Mouse (Mus musculus) heart, embryonic 12.5 days (tissue): ENCODE measurements at regions not wholly inside any gene's neighbourhood (a gene's known extent, or its start where the extent isn't known, plus 50 kb on each side); places are given as distances from the start of the nearest gene placed in this dataset.

Experiments
- ATAC-seq: fragments of 200-750 bp; cut with Nextera tagmentation; 2 replicates; pipeline ENCODE4 v1.8.0; 2017; ENCODE audit warnings: moderate TSS enrichment, moderate library complexity; ENCODE audit not compliant: insufficient number of reproducible peaks, low FRiP score
- H3K27ac ChIP-seq: fragments of 300-500 bp; sonication (generic); 2 replicates; pipeline ENCODE4 v1.5.1; 2016; ENCODE audit warnings: mild to moderate bottlenecking, moderate library complexity; ENCODE audit not compliant: poor library complexity, severe bottlenecking
- H3K27me3 ChIP-seq: fragments of 300-500 bp; sonication (generic); replicated peaks from 2 replicates; pipeline ENCODE4 v1.6.1; 2016; ENCODE audit warnings: mild to moderate bottlenecking, moderate library complexity
- H3K36me3 ChIP-seq: fragments of 300-500 bp; sonication (generic); 2 replicates; pipeline ENCODE4 v1.6.1; 2016; ENCODE audit warnings: mild to moderate bottlenecking, moderate library complexity
- H3K4me1 ChIP-seq: fragments of 300-500 bp; sonication (generic); replicated peaks from 2 replicates; pipeline ENCODE4 v1.6.1; 2016; ENCODE audit warnings: mild to moderate bottlenecking
- H3K4me2 ChIP-seq: fragments of 300-500 bp; sonication (generic); 2 replicates; pipeline ENCODE4 v1.6.1; 2016; ENCODE audit warnings: mild to moderate bottlenecking, moderate library complexity
- H3K4me3 ChIP-seq: fragments of 300-500 bp; sonication (generic); 2 replicates; pipeline ENCODE4 v1.5.1; 2016; ENCODE audit warnings: mild to moderate bottlenecking
- H3K9ac ChIP-seq: fragments of 300-500 bp; sonication (generic); 2 replicates; pipeline ENCODE4 v1.6.1; 2016; ENCODE audit warnings: mild to moderate bottlenecking, moderate library complexity
- H3K9me3 ChIP-seq: fragments of 300-500 bp; sonication (generic); replicated peaks from 2 replicates; pipeline ENCODE4 v1.6.1; 2016; ENCODE audit warnings: mild to moderate bottlenecking, moderate library complexity
- WGBS: fragments of 180-500 bp; shearing (Covaris S2); methylation state at CpG from one replicate; pipeline ENCODE4 v1.1.7; 2016; 5-methylcytosine and 5-hydroxymethylcytosine counted together

- Histone ChIP-seq H3K27ac (peak overlapping the region; percentile 93), H3K36me3 (no peaks in the 10 kb centered on the region), H3K9me3 (0 out of 2 replicates have a peak, but pooled peaks cover 5% of the 10 kb centered on the region), H3K27me3 (no peaks in the 10 kb centered on the region), H3K4me1 (peaks cover 28% of the 10 kb centered on the region), H3K4me2 (peak overlapping the region; percentile 30; the same call in 1 of the 2 replicates), H3K4me3 (no peak overlapping the region), H3K9ac (0 out of 2 replicates have a peak overlapping the region, but pooled peaks have one; percentile 13)
- no peak for ATAC-seq
- WGBS, result 82% methylated on average over 2 of the region's 2 CpGs
Measured at GRCm38 (mm10) chr10:24478535-24478934, 116.7 kb upstream of the Ccn2 start.

GRCm38 (mm10) chr10:24479148-24479547 lies 116.1 kb upstream of the Ccn2 start:
- H3K4me1 ChIP-seq, result peaks cover 32% of the 10 kb centered on the region
- no peak overlapping the region for H3K4me3 ChIP-seq

GRCm38 (mm10) chr10:24481926-24482612 lies 113.2 kb upstream of the Ccn2 start:
- 81% methylated on average over 9 of the region's 9 CpGs for WGBS
- Histone ChIP-seq H3K27ac (no peak overlapping the region), H3K4me3 (no peak overlapping the region), H3K27me3 (no peaks in the 10 kb centered on the region), H3K4me2 (no peak overlapping the region), H3K36me3 (no peaks in the 10 kb centered on the region), H3K9ac (no peak overlapping the region), H3K9me3 (no peaks in the 10 kb centered on the region), H3K4me1 (peaks cover 40% of the 10 kb centered on the region)
- no peak for ATAC-seq

More at GRCm38 (mm10) chr10:24479148-24479547, 116.1 kb upstream of the Ccn2 start:
- Histone ChIP-seq H3K27me3 (no peaks in the 10 kb centered on the region), H3K4me2 (peak overlapping the region; percentile 32; the same call in 1 of the 2 replicates), H3K9me3 (0 out of 2 replicates have a peak, but pooled peaks cover 5% of the 10 kb centered on the region), H3K9ac (0 out of 2 replicates have a peak overlapping the region, but pooled peaks have one; percentile 13), H3K36me3 (no peaks in the 10 kb centered on the region), H3K27ac (peak overlapping the region; percentile 93)
- WGBS, result 20% methylated on average over 11 of the region's 11 CpGs
- ATAC-seq, result peak; percentile 84

GRCm38 (mm10) chr10:24483053-24483452 lies 112.2 kb upstream of the Ccn2 start:
- Histone ChIP-seq H3K9me3 (no peaks in the 10 kb centered on the region), H3K4me1 (peaks cover 40% of the 10 kb centered on the region), H3K4me2 (no peak overlapping the region), H3K9ac (no peak overlapping the region), H3K4me3 (no peak overlapping the region), H3K27me3 (no peaks in the 10 kb centered on the region), H3K36me3 (no peaks in the 10 kb centered on the region), H3K27ac (no peak overlapping the region)
- ATAC-seq, result no peak
- 63% methylated on average over 3 of the region's 3 CpGs for WGBS

- no peak for ATAC-seq
- Histone ChIP-seq H3K9me3 (no peaks in the 10 kb centered on the region), H3K27me3 (no peaks in the 10 kb centered on the region), H3K27ac (no peak overlapping the region), H3K4me2 (no peak overlapping the region), H3K4me1 (peaks cover 31% of the 10 kb centered on the region), H3K36me3 (no peaks in the 10 kb centered on the region), H3K4me3 (no peak overlapping the region), H3K9ac (no peak overlapping the region)
- WGBS, result 71% methylated on average over 5 of the region's 5 CpGs
Measured at GRCm38 (mm10) chr10:24484101-24484660, 111.1 kb upstream of the Ccn2 start.

GRCm38 (mm10) chr10:24485461-24485860 lies 109.8 kb upstream of the Ccn2 start:
- ATAC-seq, result no peak
- Histone ChIP-seq H3K9me3 (no peaks in the 10 kb centered on the region), H3K4me1 (peaks cover 20% of the 10 kb centered on the region), H3K4me2 (no peak overlapping the region), H3K4me3 (no peak overlapping the region), H3K27me3 (no peaks in the 10 kb centered on the region), H3K27ac (no peak overlapping the region), H3K36me3 (no peaks in the 10 kb centered on the region), H3K9ac (no peak overlapping the region)
- WGBS, result 63% methylated on average over 5 of the region's 5 CpGs

- Histone ChIP-seq H3K4me2 (no peak overlapping the region), H3K27me3 (no peaks in the 10 kb centered on the region), H3K4me1 (peaks cover 17% of the 10 kb centered on the region), H3K9me3 (no peaks in the 10 kb centered on the region), H3K36me3 (no peaks in the 10 kb centered on the region), H3K4me3 (no peak overlapping the region), H3K9ac (no peak overlapping the region), H3K27ac (no peak overlapping the region)
- WGBS, result 59% methylated on average over 1 of the region's 1 CpGs
- ATAC-seq, result no peak
Measured at GRCm38 (mm10) chr10:24486224-24486623, 109.0 kb upstream of the Ccn2 start.

GRCm38 (mm10) chr10:24487915-24488314 lies 107.3 kb upstream of the Ccn2 start:
- no peak overlapping the region for H3K4me3 ChIP-seq
- WGBS, result 63% methylated on average over 3 of the region's 3 CpGs
- no peak overlapping the region for H3K9ac ChIP-seq
- no peaks in the 10 kb centered on the region for H3K27me3 ChIP-seq
- H3K36me3 ChIP-seq, result no peaks in the 10 kb centered on the region
- no peaks in the 10 kb centered on the region for H3K9me3 ChIP-seq
- no peak for ATAC-seq
- no peak overlapping the region for H3K4me2 ChIP-seq
- H3K4me1 ChIP-seq, result peaks cover 22% of the 10 kb centered on the region
- H3K27ac ChIP-seq, result no peak overlapping the region

- 77% methylated on average over 2 of the region's 2 CpGs for WGBS
- no peak for ATAC-seq
Measured at GRCm38 (mm10) chr10:24490432-24490831, 104.8 kb upstream of the Ccn2 start.

GRCm38 (mm10) chr10:24491848-24492247 lies 103.4 kb upstream of the Ccn2 start:
- H3K27me3 ChIP-seq, result no peaks in the 10 kb centered on the region; the same call in 1 of the 2 replicates
- no peak overlapping the region for H3K4me2 ChIP-seq
- no peak overlapping the region for H3K9ac ChIP-seq
- no peak overlapping the region for H3K27ac ChIP-seq
- H3K36me3 ChIP-seq, result no peaks in the 10 kb centered on the region
- peaks cover 14% of the 10 kb centered on the region for H3K4me1 ChIP-seq
- WGBS, result 83% methylated on average over 3 of the region's 3 CpGs
- H3K9me3 ChIP-seq, result no peaks in the 10 kb centered on the region
- H3K4me3 ChIP-seq, result no peak overlapping the region
- no peak for ATAC-seq

More at GRCm38 (mm10) chr10:24490432-24490831, 104.8 kb upstream of the Ccn2 start:
- H3K27ac ChIP-seq, result no peak overlapping the region
- no peaks in the 10 kb centered on the region for H3K36me3 ChIP-seq
- no peak overlapping the region for H3K4me3 ChIP-seq
- H3K27me3 ChIP-seq, result no peaks in the 10 kb centered on the region
- no peak overlapping the region for H3K9ac ChIP-seq
- peaks cover 17% of the 10 kb centered on the region for H3K4me1 ChIP-seq
- no peak overlapping the region for H3K4me2 ChIP-seq
- H3K9me3 ChIP-seq, result no peaks in the 10 kb centered on the region

- Histone ChIP-seq H3K36me3 (no peaks in the 10 kb centered on the region), H3K27me3 (no peaks in the 10 kb centered on the region; the same call in 1 of the 2 replicates), H3K4me2 (no peak overlapping the region), H3K9me3 (no peaks in the 10 kb centered on the region), H3K4me1 (peaks cover 15% of the 10 kb centered on the region), H3K9ac (peak overlapping the region; percentile 36; the same call in 1 of the 2 replicates), H3K4me3 (no peak overlapping the region), H3K27ac (peak overlapping the region; percentile 94)
- peak; percentile 59; the same call in 1 of the 2 replicates for ATAC-seq
- WGBS, result 28% methylated on average over 4 of the region's 4 CpGs
Measured at GRCm38 (mm10) chr10:24493392-24493791, 101.8 kb upstream of the Ccn2 start.
